Mouse (Mus musculus): ENCODE data around the gene Fam19a5.

- TF ChIP-seq CTCF (IDR thresholded peaks at IDR 0.05; ENCODE audit: extremely low read depth, insufficient read depth, insufficient read length, insufficient replicate concordance) (no peak), POLR2A (IDR thresholded peaks at IDR 0.05; ENCODE audit: low read depth, low read length) (no peak)
Observed at GRCm38 (mm10) chr15:87555811-87556210, 11.7 kb downstream of the Fam19a5 start.
